Mouse (Mus musculus): ENCODE results near the gene Gm4869.
"Not testable (repeated sequence)": the region's sequence is repeated elsewhere in the genome, so short reads cannot be mapped to it uniquely, and the experiment has no call there.

The Gm4869 gene

DNA sequence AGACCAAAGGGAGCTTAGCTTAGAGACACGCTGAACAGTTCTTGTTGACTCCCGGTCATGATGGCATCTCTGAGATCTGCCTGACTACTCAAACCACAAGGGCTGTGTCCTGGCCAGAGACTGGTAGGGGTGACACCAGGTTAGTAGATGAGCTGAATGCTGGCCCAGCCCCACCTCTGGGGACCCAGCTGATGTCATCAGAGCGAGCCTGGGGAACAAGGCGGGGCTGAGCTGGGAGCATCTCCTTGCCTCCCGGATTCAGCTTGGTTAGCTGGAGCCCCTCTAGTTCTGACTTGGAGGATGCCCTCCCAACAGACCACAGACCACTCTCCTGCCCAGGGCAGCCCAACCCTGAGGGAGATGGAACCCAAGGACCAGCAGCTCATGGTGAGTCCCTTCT lies at the start of gene Gm4869:
Gene Gm4869 (plus strand): TSS at position 301 of the 400 bp plus-strand sequence.
- in situ Hi-C loops (cut with MboI, MseI): no loop called here

DNA sequence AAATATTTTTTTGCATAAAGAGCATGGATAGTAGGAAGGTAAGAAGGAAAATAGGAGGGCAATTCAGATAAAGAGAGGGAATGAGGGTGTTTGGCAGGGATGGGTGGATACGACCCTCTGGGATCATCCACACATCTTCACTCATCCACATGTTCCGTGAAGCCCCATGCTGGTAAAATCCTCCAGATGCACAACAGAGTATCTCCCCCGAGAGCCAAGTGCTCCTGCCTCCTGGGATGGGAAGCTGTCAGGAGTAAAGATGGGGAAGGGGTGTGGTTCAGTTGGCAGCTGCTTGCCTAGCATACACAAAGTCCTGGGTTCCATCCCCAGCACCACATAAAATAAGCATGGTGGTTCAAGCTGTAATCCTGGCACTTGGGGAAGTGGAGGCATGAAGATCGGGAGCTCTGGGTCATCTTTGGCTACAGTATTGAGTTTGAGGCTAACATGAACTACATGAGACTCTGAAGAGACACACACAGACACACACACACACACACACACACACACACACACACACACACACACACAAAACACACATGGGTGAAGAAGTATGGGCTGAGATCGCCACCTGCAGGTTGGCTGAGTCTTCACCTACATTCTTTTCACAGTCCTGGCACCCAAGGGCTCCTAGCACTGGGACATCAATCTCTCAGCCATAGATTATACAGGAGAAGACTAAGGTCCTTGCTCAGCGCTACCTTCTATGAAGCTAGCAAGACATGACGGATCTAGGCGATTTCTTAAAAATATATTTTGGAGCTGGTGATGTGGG lies 49.1 kb upstream of the Gm4869 start:
- in situ Hi-C loops (cut with MboI, MseI): loop anchor here (5.0 kb wide), 1 partner anchor 59 kb away; no protein-coding TSS in a partner anchor

DNA sequence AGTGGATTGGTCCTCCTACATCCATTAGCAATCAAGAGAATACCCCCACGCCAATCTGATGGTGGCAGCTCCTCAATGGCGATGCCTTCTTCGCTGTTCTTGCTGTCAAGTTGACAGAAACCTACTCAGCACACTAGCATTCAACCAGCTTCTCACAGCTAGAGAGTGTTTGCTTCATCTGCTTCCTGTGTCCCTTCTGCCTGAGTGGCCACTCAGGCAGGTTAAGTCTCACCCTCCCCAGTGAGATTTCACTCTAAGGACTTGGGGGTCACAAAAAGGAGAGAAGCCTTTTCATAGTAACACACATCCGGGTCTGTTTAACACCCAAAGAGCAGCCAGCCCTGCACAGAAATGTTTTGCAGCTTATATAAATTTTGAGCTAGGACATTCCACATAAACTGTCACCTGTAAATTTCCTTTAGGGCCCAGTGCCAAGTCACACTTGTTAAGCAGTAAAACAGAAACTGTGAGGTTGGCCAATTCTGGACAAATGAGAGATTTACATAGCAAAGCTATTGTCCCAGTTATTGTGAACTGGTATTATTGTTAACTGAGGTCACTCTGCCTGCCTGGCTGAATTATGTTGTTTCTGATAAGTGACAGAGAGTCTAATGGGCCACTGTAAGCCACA lies 42.7 kb upstream of the Gm4869 start:
- in situ Hi-C loops (cut with MboI, MseI): no loop called here

DNA sequence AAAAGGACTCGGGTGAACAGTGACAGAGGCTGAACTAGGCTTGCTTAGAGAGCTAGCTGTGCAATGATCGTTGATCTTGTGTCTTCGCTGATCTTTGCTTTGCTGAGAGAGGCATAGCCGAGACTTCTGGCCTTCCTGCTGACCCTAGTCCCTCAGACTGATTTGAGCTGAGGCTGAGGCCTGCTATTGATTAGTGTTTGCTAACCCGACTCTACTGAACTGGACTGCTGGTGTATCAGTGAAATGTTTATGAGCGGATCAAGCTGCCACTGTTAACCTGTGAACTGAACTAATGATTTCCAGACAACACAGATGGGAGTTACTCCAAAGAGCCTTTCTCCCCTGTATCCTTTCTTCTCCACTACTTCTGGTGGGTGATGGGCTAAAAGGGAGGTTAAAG lies 40.3 kb upstream of the Gm4869 start:
- in situ Hi-C loops (cut with MboI, MseI): no loop called here

DNA sequence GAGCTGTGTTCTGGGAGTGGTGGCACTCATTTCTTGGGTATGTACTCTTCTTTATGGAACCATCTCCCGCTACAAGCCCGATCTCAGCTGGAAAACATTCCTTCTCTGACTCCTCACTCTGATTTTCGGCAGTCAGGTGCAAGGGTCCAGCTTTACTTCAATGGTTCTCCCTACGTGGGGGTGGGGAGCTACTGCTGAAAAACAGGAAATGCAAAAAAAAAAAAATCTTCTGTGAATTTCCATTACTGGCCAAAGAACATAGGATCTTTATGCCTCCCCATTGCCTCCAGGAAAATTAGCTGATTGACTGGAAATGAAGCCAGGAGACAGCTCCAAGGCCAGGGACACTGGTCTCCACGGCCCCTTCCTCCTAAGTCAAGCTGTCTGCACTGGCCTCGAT lies 38.8 kb upstream of the Gm4869 start:
- in situ Hi-C loops (cut with MboI, MseI): no loop called here

DNA sequence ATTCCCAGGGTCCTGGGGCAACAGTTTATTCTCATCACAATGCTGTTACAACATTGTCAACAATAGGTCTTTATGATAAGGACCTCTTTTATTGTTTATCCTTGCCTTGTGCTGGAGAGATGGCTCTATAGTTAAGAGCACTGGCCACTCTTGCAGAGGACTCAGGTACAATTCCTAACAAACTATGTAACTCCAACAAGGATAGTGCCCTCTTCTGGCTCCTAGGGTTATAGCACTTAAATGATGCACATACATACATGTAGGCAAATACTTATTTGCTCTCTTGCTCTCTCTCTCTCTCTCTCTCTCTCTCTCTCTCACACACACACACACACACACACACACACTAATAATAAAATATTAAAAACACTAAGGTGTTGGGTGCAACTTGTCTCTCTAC lies 36.6 kb upstream of the Gm4869 start:
- in situ Hi-C loops (cut with MboI, MseI): no loop called here

DNA sequence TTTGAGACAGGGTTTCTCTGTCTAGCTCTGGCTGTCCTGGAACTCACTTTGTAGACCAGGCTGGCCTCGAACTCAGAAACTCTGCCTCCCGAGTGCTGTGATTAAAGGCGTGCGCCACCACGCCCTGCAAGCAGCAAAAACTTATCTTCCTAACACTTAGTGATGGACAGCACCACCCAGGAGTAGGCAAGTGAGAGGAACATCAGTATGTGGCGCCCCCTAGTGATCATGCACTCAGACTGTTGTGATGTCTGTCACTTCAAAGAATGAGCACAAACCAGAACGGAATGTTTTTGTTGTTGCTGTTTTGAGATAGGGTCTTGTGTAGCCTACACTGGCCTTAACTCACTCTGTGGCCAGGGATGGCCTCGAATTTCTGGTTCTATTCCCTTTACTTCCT lies 34.1 kb upstream of the Gm4869 start:
- in situ Hi-C loops (cut with MboI, MseI): no loop called here

DNA sequence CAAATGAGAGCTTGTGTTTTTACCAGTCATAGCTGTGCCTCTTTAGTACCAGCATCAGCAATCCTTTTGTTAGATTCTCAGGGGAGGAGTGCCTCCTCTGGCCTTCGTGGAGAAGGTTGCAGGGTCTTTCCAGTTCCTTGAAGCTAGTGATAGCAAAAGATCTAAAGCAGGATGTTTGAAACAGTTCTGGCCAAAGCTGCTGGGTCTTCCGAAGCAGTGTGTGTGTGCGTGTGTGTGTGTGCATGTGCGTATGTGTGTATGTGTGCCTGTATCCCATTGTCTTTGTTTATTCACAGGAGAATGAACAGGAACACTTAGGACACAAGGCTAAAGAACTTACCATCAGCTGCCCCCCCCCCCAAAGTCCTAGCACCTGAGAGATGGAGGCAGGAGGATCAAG lies 30.8 kb upstream of the Gm4869 start:
- in situ Hi-C loops (cut with MboI, MseI): no loop called here

DNA sequence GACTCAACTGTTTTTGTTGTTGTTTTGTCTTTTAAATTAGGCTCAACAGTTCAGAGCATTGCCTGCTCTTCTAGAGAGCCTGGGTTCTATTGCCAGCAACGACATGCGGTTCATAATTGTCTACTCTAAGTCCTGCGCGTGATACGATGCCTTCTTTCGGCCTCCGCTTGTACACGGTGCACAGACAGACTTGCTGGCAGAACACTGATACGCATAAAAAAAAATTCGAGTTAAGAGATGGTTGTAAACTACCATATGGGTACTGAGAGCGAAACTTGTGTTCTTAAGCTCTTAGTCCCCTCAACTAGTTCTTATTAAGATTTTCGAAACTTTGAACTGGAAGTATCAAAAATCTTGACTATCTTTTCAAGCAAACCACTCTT lies 27.3 kb upstream of the Gm4869 start:
- in situ Hi-C loops (cut with MboI, MseI): no loop called here

DNA sequence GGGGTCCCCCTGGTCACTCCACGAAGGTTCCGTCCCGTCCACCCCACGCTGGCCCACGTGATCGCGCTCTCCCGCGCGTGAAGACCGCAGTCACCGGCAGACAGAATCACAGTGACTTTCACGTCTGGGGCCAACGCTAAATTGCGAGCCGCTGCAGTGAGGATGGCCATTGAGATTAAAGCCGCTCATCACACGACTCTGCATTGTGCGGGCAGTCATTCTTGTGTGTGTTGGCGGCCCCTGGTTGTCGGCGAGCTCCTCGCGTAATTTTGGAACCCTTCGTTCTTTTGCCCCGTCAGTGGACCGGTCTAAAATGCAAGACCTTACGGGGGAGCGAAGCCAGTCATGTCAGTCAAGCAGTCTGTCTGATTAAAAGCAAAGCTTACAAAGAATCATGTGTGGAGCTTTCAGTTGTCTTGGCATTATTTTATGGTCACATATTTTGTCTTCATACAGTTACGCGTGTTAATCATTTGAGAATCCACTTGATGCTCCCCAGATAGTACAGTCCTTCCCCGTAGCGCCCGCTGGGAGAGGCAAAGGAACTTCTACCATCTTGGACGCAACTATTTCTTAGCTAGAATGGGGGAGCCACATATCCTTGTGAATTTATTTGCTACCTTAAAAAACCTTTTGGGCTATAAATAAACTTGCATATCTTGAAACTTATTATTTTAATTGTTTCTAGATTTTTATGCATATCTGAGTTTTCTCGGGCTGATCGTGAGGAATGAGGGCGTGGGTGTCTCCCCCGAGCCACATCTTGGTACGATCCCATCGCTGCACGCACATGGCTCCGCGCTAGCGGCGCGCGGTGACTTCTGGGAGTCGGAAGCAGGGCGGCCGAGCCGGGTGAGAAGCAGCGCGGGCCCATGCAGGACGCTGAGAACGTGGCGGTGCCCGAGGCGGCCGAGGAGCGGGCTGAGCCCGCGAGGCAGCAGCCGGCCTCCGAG lies 26.7 kb upstream of the Gm4869 start, which contains the start of gene Eif3b:
Gene Eif3b (plus strand): TSS at position 840 of the 953 bp plus-strand sequence.
- in situ Hi-C loops (cut with MboI, MseI): no loop called here

DNA sequence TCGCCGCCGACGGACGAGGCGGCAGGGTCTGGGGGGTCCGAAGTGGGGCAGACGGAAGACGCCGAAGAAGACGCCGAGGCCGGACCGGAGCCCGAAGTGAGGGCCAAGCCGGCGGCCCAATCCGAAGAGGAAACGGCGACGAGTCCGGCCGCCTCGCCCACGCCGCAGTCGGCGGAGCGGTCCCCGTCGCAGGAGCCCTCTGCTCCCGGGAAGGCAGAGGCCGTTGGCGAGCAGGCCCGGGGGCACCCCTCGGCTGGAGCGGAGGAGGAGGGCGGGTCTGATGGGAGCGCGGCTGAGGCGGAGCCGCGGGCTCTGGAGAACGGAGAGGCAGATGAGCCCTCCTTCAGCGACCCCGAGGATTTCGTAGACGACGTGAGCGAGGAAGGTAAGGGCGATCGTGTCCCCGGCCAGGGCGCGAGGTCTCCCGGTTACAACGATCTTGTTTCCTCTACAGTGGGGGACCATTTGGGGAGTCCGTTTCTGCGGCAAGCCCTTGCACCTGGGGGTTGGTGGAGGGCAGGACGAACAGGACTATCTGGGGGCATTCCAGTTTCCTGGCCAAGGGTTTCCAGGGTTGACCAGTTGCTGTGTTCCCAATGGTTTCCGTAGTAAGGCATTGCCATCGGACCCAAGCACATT lies 25.9 kb upstream of the Gm4869 start:
- in situ Hi-C loops (cut with MboI, MseI): no loop called here

DNA sequence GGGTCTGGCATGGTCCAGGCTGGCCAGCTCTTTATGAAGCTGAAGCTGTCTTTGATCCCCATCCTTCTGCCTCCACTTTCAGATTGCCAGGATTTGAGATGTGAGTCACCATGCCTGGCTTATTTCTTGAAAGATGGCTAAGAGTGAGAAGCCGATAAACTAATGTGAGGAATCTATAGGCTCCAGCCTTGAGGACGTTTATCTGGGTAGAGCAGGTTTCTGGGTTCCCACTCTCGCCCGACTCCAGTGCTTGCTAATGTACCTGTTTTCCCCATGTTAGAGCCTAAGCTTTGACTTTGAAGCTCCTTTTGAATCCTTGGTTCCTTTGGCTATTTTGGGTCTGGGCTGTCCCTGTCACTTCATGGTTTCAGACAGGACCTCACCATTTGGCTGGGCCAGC lies 24.8 kb upstream of the Gm4869 start:
- in situ Hi-C loops (cut with MboI, MseI): no loop called here

DNA sequence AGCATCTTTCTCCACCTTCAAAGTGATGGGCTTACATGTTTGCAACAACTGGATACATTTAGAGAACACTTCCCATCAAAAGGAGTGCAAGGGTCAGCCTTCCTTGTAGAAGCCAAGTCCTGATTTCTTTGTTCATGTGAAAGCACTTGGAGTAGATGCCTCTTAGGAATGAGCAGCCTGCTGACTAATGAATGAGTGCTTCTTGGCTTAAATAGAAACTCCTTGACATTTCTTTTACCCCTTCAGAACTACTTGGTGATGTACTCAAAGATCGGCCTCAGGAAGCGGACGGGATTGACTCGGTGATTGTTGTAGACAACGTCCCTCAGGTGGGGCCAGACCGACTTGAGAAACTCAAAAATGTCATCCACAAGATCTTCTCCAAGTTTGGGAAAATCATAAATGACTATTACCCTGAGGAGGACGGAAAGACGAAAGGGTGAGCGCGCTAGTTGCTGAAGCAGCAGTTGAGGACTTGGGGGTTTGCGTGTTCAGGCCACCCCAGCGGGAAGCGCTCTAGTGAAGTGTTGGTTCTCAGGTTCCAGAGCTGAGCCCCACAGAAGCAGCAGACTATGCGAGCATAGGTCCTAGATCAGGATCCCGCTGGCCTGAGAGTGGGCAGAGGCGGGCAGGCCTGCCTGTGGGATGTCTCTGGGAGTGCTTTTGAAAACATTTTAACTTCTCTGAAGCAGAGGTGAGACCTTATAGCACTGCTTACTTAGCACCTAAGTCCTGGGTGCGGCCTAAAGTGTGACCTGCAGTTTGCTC lies 20.2 kb upstream of the Gm4869 start:
- in situ Hi-C loops (cut with MboI, MseI): no loop called here

DNA sequence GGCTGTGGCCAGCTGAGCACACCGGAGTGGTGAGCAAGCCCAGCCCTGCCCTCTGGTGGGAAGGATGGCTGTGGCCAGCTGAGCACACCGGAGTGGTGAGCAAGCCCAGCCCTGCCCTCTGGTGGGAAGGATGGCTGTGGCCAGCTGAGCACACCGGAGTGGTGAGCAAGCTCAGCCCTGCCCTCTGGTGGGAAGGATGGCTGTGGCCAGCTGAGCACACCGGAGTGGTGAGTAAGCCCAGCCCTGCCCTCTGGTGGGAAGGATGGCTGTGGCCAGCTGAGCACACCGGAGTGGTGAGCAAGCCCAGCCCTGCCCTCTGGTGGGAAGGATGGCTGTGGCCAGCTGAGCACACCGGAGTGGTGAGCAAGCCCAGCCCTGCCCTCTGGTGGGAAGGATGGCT lies 6.3 kb upstream of the Gm4869 start:
- in situ Hi-C loops (cut with MboI, MseI): not testable (repeated sequence)

DNA sequence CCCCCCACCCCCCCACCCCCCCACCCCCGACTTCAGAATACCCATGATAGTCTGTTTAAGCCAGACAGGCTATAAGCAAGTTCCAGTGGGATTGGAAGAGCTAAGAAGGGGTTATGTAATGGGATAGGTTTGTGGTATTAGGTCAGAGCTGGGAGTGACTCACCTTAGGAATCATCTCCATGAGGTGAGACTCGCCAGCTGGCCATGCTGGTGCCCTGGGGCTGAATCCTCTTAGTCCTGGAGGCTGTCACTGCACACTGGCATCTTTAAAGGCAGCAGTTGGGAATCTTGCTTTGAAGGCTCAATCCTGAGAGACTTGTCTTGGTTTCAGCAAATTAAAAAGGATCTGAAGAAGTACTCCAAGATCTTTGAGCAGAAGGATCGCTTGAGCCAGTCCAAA lies 4.0 kb upstream of the Gm4869 start:
- in situ Hi-C loops (cut with MboI, MseI): no loop called here

DNA sequence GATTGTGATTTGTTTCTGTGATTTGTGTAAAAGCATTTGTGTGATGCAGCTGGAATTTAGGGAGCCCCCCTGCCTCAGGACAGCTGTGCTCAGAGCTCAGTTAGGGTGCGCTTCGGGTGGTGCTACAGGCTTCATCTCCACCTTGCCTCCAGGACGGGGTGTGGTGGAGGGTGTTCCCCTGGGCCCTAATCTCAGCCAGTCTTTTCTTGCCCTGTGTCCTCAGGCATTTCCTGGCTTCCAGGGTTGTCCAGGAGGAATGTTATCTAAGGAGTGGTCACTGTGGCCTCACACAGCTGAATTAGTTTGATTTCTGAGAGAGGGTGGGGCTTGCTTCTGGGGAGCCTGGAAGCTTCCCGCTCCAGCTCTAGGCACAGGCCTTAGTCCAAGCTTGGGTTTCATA lies 1.4 kb upstream of the Gm4869 start:
- in situ Hi-C loops (cut with MboI, MseI): no loop called here

DNA sequence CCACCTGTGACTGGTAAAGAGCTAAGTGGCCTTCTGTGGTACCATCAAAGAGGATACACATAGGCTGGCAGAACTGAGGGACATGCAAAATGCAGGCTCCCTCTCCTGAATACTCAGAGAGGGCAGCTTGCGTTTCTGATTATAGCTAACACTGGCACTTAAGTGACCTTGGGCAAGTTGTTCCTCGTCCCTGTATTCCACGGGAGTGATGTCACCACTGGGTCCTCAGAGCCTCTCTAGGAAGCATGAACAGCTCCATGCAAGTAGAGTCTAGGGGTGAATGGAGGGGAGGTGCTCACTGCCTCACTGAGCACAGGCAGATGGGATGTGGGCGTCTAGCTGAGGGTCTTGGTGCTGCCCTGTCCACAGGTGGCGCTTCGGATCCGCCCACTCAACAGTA lies 609 bp downstream of the Gm4869 start:
- in situ Hi-C loops (cut with MboI, MseI): no loop called here

DNA sequence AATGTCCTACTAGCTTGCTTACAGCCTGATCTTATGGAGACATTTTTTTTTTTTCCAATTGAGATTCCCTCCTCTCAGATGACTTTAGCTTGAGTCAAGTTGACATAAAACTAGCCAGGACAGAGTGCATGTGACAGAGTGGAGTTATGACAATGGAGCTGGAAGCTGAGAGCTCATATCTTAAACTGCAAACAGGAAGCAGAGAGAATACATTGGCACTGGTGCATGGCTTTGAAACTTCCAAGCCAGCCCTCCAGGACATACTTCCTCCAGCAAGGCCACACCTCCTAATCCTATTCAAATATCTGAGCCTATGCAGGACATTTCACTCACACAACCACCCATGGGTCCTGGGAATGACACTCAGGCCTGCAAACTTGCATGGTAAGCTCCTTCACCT lies 9.0 kb downstream of the Gm4869 start:
- in situ Hi-C loops (cut with MboI, MseI): no loop called here

DNA sequence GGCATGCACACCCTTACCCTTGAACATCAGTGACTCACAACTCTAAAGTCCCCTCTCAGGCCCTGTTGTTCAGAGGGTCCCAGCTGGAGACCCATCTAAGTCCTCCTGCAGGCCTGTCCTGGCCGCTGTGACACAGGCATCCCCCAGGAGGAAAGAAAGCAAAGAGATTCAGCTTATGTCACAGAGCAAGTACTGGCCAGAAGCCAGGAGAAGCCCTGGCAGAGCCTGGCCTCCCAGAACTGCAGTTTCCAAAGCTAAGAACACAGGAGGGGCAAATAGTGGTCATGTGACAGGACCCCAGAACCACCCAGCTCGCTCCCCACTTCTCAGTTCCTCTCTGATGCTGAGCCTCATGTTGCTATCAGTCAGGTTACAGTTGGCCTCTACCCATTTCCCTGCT lies 10.0 kb downstream of the Gm4869 start:
- in situ Hi-C loops (cut with MboI, MseI): no loop called here

DNA sequence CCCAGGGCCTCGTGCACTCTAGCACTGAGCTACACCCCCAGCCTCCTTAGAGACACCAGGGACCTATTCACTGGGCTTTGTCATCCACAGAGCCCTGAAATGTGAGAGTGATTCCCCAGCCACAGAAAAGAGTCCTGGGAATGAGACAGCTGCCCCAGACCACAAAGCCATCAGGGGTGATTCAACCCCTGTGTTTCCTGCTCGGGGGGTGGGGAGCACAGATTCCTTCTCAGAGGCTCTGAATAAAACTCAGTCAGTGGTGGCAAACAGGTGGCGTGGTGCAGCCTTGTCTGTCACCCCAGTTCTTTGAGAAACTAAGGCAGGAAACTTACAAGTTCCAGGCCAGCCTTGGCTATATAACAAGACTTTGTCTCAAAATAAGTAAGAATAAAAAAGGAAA lies 16.0 kb downstream of the Gm4869 start:
- in situ Hi-C loops (cut with MboI, MseI): no loop called here

DNA sequence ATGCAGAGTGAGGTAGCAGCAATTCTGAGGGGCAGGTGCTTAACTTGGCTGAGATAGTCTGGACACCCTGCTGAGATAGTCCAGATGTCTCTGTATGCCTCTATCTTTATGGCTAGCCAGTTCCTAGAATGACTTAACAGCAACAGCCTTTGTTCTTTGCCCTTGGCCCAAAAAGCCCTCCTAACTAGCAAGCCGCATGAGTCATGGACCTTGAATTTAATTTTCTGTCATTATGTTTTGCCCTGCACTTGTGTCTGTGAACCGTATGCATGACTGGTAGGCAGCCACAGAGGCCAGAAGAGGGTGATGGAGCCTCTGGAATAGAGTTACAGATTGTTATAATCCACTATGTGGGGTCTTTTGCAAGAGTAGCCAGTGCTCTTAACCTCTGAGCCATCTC lies 17.7 kb downstream of the Gm4869 start:
- in situ Hi-C loops (cut with MboI, MseI): not testable (repeated sequence)
